8 mouse cellular contexts compared by ENCODE assay signal in the genomic region with DNA sequence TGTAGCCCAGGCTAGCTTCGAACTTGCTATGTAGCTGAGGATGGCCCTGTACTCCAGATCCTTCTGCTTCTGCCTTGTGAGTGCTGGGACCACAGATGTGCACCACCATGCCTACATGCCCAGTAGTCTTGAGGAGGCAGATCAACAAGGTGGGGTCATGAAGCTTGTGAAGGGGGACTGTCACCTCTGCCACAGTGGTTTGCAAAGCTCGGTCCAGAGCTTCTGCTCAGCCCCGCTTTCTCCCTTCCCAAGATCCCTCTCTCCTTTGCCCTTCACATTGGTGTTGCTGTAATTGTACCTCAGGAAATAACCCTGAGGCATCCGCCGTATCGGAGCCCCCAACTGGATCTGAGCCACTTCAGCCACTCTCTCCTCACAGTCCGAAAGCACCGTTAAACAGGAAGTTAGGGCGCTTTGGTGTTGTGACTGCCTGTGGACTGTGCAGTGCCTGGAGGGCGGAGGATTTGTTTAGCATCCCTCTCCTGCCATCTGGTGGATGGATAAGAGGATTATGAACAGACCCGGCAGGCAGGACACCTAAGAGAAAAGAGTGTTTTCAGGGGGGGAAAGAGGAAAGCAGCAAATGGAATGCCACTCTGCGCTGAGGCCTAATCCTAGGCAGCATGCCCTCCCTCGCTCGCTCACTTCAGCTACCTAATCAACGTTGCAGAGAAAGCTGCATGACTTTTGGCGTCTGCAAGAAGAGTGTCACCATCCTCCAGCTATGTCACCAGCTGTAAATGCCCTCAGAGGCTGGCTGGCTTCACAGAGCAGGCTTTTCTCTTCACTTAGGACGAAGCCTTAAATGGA. TPM values are rescaled to one million over a fixed set of nuclear protein-coding genes. Genes with fewer than 3 reads are reported as not detected.
DNase-seq lines count a peak whose midpoint lies in the region; ATAC-seq lines count a peak whose summit lies in the region.

No protein-coding gene starts in this region.

- no peaks in the 10 kb centered on the region for H3K9me3 ChIP-seq in embryonic facial prominence, embryonic 13.5 days
- no peaks in the 10 kb centered on the region for H3K9me3 ChIP-seq in limb, embryonic 13.5 days
- no peaks in the 10 kb centered on the region for H3K9me3 ChIP-seq in midbrain, embryonic 16.5 days (replicated peaks; ENCODE audit: control insufficient read depth, low read length, poor library complexity, severe bottlenecking)

- peak overlapping the region; percentile 27 for H3K4me3 ChIP-seq in embryonic facial prominence, embryonic 13.5 days
- H3K4me3 ChIP-seq in limb, embryonic 13.5 days: peak overlapping the region; percentile 33
- no peak overlapping the region for H3K4me3 ChIP-seq in midbrain, embryonic 16.5 days (ENCODE audit: low read depth, low read length)

- no peaks in the 10 kb centered on the region for H3K27me3 ChIP-seq in embryonic facial prominence, embryonic 13.5 days
- no peaks in the 10 kb centered on the region for H3K27me3 ChIP-seq in limb, embryonic 13.5 days
- no peaks in the 10 kb centered on the region for H3K27me3 ChIP-seq in midbrain, embryonic 16.5 days (ENCODE audit: control insufficient read depth, insufficient read depth, low read depth, low read length)

- 17% methylated on average over 17 of the region's 17 CpGs for WGBS in embryonic facial prominence, embryonic 13.5 days
- WGBS in limb, embryonic 13.5 days: 17% methylated on average over 17 of the region's 17 CpGs
- WGBS in midbrain, embryonic 16.5 days: 15% methylated on average over 17 of the region's 17 CpGs

- H3K4me1 ChIP-seq in embryonic facial prominence, embryonic 13.5 days: peaks cover 6% of the 10 kb centered on the region; the same call in 1 of the 2 replicates
- H3K4me1 ChIP-seq in limb, embryonic 13.5 days: 0 out of 2 replicates have a peak, but pooled peaks cover 3% of the 10 kb centered on the region
- H3K4me1 ChIP-seq in midbrain, embryonic 16.5 days (ENCODE audit: control insufficient read depth, insufficient read depth, low read length): peaks cover 4% of the 10 kb centered on the region; the same call in 1 of the 2 replicates

- H3K4me2 ChIP-seq in embryonic facial prominence, embryonic 13.5 days: peak overlapping the region; percentile 58
- peak overlapping the region; percentile 62 for H3K4me2 ChIP-seq in limb, embryonic 13.5 days (replicated peaks)
- H3K4me2 ChIP-seq in midbrain, embryonic 16.5 days (ENCODE audit: low read length): peak overlapping the region; percentile 48

- peak; percentile 76; the same call in 1 of the 2 replicates for ATAC-seq in embryonic facial prominence, embryonic 13.5 days (ENCODE audit: insufficient number of reproducible peaks, insufficient read depth, low FRiP score, low TSS enrichment, low read depth)
- peak; percentile 93 for ATAC-seq in limb, embryonic 13.5 days (ENCODE audit: low FRiP score, low read depth)
- peak; percentile 94 for ATAC-seq in midbrain, embryonic 16.5 days

- peak; percentile 93 for DNase-seq in 416B (ENCODE audit: low read depth)
- peak; percentile 50 for DNase-seq in adrenal gland, postnatal 25 days
- peak; percentile 78 for DNase-seq in heart, adult 8-10 months (ENCODE audit: low spot score)
- DNase-seq in kidney, adult 8-10 months: peak; percentile 62 to 68
- peak; percentile 49 to 72 for DNase-seq in spleen, postnatal 4 days (ENCODE audit: low spot score in 2 of 2)

- H3K27ac ChIP-seq in embryonic facial prominence, embryonic 13.5 days: 0 out of 2 replicates have a peak overlapping the region, but pooled peaks have one; percentile 39
- H3K27ac ChIP-seq in limb, embryonic 13.5 days: peak overlapping the region; percentile 55; the same call in 1 of the 2 replicates
- H3K27ac ChIP-seq in midbrain, embryonic 16.5 days (ENCODE audit: low read length): no peak overlapping the region

- no peaks in the 10 kb centered on the region for H3K36me3 ChIP-seq in embryonic facial prominence, embryonic 13.5 days
- H3K36me3 ChIP-seq in limb, embryonic 13.5 days: no peaks in the 10 kb centered on the region
- no peaks in the 10 kb centered on the region for H3K36me3 ChIP-seq in midbrain, embryonic 16.5 days (ENCODE audit: control insufficient read depth, insufficient read depth, low read length)

- peak overlapping the region; percentile 71 for H3K9ac ChIP-seq in embryonic facial prominence, embryonic 13.5 days
- H3K9ac ChIP-seq in limb, embryonic 13.5 days: peak overlapping the region; percentile 67
- no peak overlapping the region; the same call in 1 of the 2 replicates for H3K9ac ChIP-seq in midbrain, embryonic 16.5 days (ENCODE audit: low read depth, low read length)

RNA-seq across cellular contexts. Expression of a gene that starts 27.2 kb away (rescaled TPM):
- total RNA-seq in adrenal gland, postnatal 25 days (2021): 35.7 and 49.0 TPM in 2 replicates
- 60.4 and 64.0 TPM in 2 replicates for polyA plus RNA-seq in embryonic facial prominence, embryonic 13.5 days (2015; fragmentation: Nextera tagmentation; extraction: Ambion mirVana)
- 1 to 10 TPM; 5.1 to 5.9 (median 5.7) TPM for total RNA-seq in heart, adult 8-10 months (2022)
- 68.2 and 69.4 TPM in 2 replicates for polyA plus RNA-seq in limb, embryonic 13.5 days (2015; fragmentation: Nextera tagmentation; extraction: Ambion mirVana)
- 20.4 and 20.6 TPM in 2 replicates for polyA plus RNA-seq in midbrain, embryonic 16.5 days (2015; fragmentation: Nextera tagmentation; extraction: Ambion mirVana)

RNA-seq across cellular contexts. Expression of a gene that starts 27.4 kb away (rescaled TPM):
- total RNA-seq in adrenal gland, postnatal 25 days (2021): 37.2 and 44.9 TPM in 2 replicates
- 14.0 and 18.4 TPM in 2 replicates for polyA plus RNA-seq in embryonic facial prominence, embryonic 13.5 days (2015; fragmentation: Nextera tagmentation; extraction: Ambion mirVana)
- 1 to 10 TPM; 3.1 to 4.5 (median 3.7) TPM for total RNA-seq in heart, adult 8-10 months (2022)
- polyA plus RNA-seq in limb, embryonic 13.5 days (2015; fragmentation: Nextera tagmentation; extraction: Ambion mirVana): 14.9 and 15.5 TPM in 2 replicates
- polyA plus RNA-seq in midbrain, embryonic 16.5 days (2015; fragmentation: Nextera tagmentation; extraction: Ambion mirVana): 10.0 and 10.2 TPM in 2 replicates

RNA-seq across cellular contexts. Expression of a gene that starts 56.0 kb away (rescaled TPM):
- total RNA-seq in adrenal gland, postnatal 25 days (2021): 4.4 and 5.4 TPM in 2 replicates
- polyA plus RNA-seq in embryonic facial prominence, embryonic 13.5 days (2015; fragmentation: Nextera tagmentation; extraction: Ambion mirVana): 13.5 and 14.4 TPM in 2 replicates
- 1 to 10 TPM; 2.4 to 3.3 (median 2.9) TPM for total RNA-seq in heart, adult 8-10 months (2022)
- 14.4 and 15.1 TPM in 2 replicates for polyA plus RNA-seq in limb, embryonic 13.5 days (2015; fragmentation: Nextera tagmentation; extraction: Ambion mirVana)
- 22.5 and 26.3 TPM in 2 replicates for polyA plus RNA-seq in midbrain, embryonic 16.5 days (2015; fragmentation: Nextera tagmentation; extraction: Ambion mirVana)
